Mouse (Mus musculus) testis, postnatal 14 days (tissue): Measurements from ENCODE around the gene Gm17359.
"Not testable (repeated sequence)": the region's sequence is repeated elsewhere in the genome, so short reads cannot be mapped to it uniquely, and the experiment has no call there.

Source experiments
- DNase-seq: peaks from one replicate; pipeline ENCODE4 v3.0.0; 2021; ENCODE audit warnings: low spot score

The Gm17359 gene

GRCm38 (mm10) chr3:79415081-79415480 lies 78.6 kb downstream of the Gm17359 start:
- DNase-seq = no peak

GRCm38 (mm10) chr3:79415929-79416328 lies 79.5 kb downstream of the Gm17359 start:
- no peak for DNase-seq

- DNase-seq = no peak
These were observed 80.7 kb downstream of the Gm17359 start for GRCm38 (mm10) chr3:79416944-79417680.

GRCm38 (mm10) chr3:79418921-79419320 lies 82.5 kb downstream of the Gm17359 start:
- no peak for DNase-seq

GRCm38 (mm10) chr3:79425441-79425840 lies 89.0 kb downstream of the Gm17359 start:
- no peak for DNase-seq

GRCm38 (mm10) chr3:79433593-79433992 lies 97.1 kb downstream of the Gm17359 start:
- no peak for DNase-seq

GRCm38 (mm10) chr3:79434436-79434835 lies 98.0 kb downstream of the Gm17359 start:
- no peak for DNase-seq

GRCm38 (mm10) chr3:79434985-79435384 lies 98.5 kb downstream of the Gm17359 start:
- no peak for DNase-seq

- no peak for DNase-seq
These were observed 99.7 kb downstream of the Gm17359 start for GRCm38 (mm10) chr3:79436186-79436585.

GRCm38 (mm10) chr3:79438276-79438675 lies 101.8 kb downstream of the Gm17359 start:
- no peak for DNase-seq

- no peak for DNase-seq
These were observed 104.6 kb downstream of the Gm17359 start for GRCm38 (mm10) chr3:79440976-79441491.

- DNase-seq = no peak
These were observed 107.4 kb downstream of the Gm17359 start for GRCm38 (mm10) chr3:79443850-79444249.

- no peak for DNase-seq
These were observed 108.6 kb downstream of the Gm17359 start for GRCm38 (mm10) chr3:79445041-79445440.

- DNase-seq = no peak
These were observed 109.7 kb downstream of the Gm17359 start for GRCm38 (mm10) chr3:79446124-79446523.

- DNase-seq = not testable (repeated sequence)
These were observed 110.2 kb downstream of the Gm17359 start for GRCm38 (mm10) chr3:79446648-79447047.

GRCm38 (mm10) chr3:79448421-79448820 lies 112.0 kb downstream of the Gm17359 start:
- DNase-seq = no peak

GRCm38 (mm10) chr3:79449361-79449760 lies 112.9 kb downstream of the Gm17359 start:
- no peak for DNase-seq

GRCm38 (mm10) chr3:79452696-79453263 lies 116.3 kb downstream of the Gm17359 start:
- DNase-seq = no peak

- no peak for DNase-seq
These were observed 119.3 kb downstream of the Gm17359 start for GRCm38 (mm10) chr3:79455761-79456160.

- no peak for DNase-seq
These were observed 122.3 kb downstream of the Gm17359 start for GRCm38 (mm10) chr3:79458651-79459275.

GRCm38 (mm10) chr3:79469440-79469839 lies 133.0 kb downstream of the Gm17359 start:
- DNase-seq = no peak

GRCm38 (mm10) chr3:79472362-79472761 lies 135.9 kb downstream of the Gm17359 start:
- DNase-seq = no peak

GRCm38 (mm10) chr3:79474911-79475310 lies 138.4 kb downstream of the Gm17359 start:
- no peak for DNase-seq
